ENCODE assay signal across 7 mouse cellular contexts in genomic region chr19:25237492-25238040, GRCm38 (mm10). TPM values are rescaled to one million over a fixed set of nuclear protein-coding genes. Genes with fewer than 3 reads are reported as not detected.
DNase-seq lines count a peak whose midpoint lies in the region; ATAC-seq and TF ChIP-seq lines count a peak whose summit lies in the region.

No protein-coding gene starts in this region.

- WGBS in limb, embryonic 12.5 days, result under 1% methylated on average over 35 of the region's 35 CpGs
- WGBS in midbrain, embryonic 16.5 days, result under 1% methylated on average over 35 of the region's 35 CpGs
- 2% methylated on average over 35 of the region's 35 CpGs for WGBS in stomach, postnatal 0 days

- H3K27ac ChIP-seq in limb, embryonic 12.5 days, result 0 out of 2 replicates have a peak overlapping the region, but pooled peaks have one; percentile 12
- no peak overlapping the region for H3K27ac ChIP-seq in midbrain, embryonic 16.5 days (ENCODE audit: low read length)
- H3K27ac ChIP-seq in stomach, postnatal 0 days (replicated peaks), result peak overlapping the region; percentile 53; the same call in 1 of the 2 replicates

- TF ChIP-seq EP300 in stomach, postnatal 0 days (optimal IDR thresholded peaks at IDR 0.05), result no peak

- peaks cover 14% of the 10 kb centered on the region for H3K4me1 ChIP-seq in limb, embryonic 12.5 days (replicated peaks)
- H3K4me1 ChIP-seq in midbrain, embryonic 16.5 days (ENCODE audit: control insufficient read depth, insufficient read depth, low read length), result peaks cover 15% of the 10 kb centered on the region
- no peaks in the 10 kb centered on the region for H3K4me1 ChIP-seq in stomach, postnatal 0 days (replicated peaks; ENCODE audit: control insufficient read depth, insufficient read depth)

- no peak for ATAC-seq in limb, embryonic 12.5 days (ENCODE audit: insufficient number of reproducible peaks, insufficient read depth, low FRiP score, low TSS enrichment, low read depth)
- no peak; the same call in 1 of the 2 replicates for ATAC-seq in midbrain, embryonic 16.5 days
- peak; percentile 49 for ATAC-seq in stomach, postnatal 0 days (ENCODE audit: low FRiP score, low TSS enrichment)

- H3K4me2 ChIP-seq in limb, embryonic 12.5 days, result peak overlapping the region; percentile 99
- H3K4me2 ChIP-seq in midbrain, embryonic 16.5 days (ENCODE audit: low read length), result peak overlapping the region; percentile 99
- H3K4me2 ChIP-seq in stomach, postnatal 0 days (replicated peaks; ENCODE audit: low read depth), result peak overlapping the region; percentile 98

- H3K36me3 ChIP-seq in limb, embryonic 12.5 days, result no peaks in the 10 kb centered on the region
- no peaks in the 10 kb centered on the region for H3K36me3 ChIP-seq in midbrain, embryonic 16.5 days (ENCODE audit: control insufficient read depth, insufficient read depth, low read length)
- H3K36me3 ChIP-seq in stomach, postnatal 0 days (ENCODE audit: control insufficient read depth, insufficient read depth, low read length), result no peaks in the 10 kb centered on the region

- TF ChIP-seq CTCF in stomach, postnatal 0 days (IDR thresholded peaks at IDR 0.05; ENCODE audit: low read depth), result peak; percentile 61

- peaks cover 26% of the 10 kb centered on the region for H3K27me3 ChIP-seq in limb, embryonic 12.5 days
- peaks cover 16% of the 10 kb centered on the region for H3K27me3 ChIP-seq in midbrain, embryonic 16.5 days (ENCODE audit: control insufficient read depth, insufficient read depth, low read depth, low read length)
- no peaks in the 10 kb centered on the region for H3K27me3 ChIP-seq in stomach, postnatal 0 days (ENCODE audit: control insufficient read depth, insufficient read depth, low read length)

- H3K9me3 ChIP-seq in limb, embryonic 12.5 days, result no peaks in the 10 kb centered on the region
- no peaks in the 10 kb centered on the region for H3K9me3 ChIP-seq in midbrain, embryonic 16.5 days (replicated peaks; ENCODE audit: control insufficient read depth, low read length, poor library complexity, severe bottlenecking)
- H3K9me3 ChIP-seq in stomach, postnatal 0 days (ENCODE audit: control insufficient read depth, low read length), result no peaks in the 10 kb centered on the region

- DNase-seq in adrenal gland, postnatal 14 days, result peak; percentile 72
- DNase-seq in embryo, embryonic 10 days (ENCODE audit: low spot score), result peak; percentile 79
- peak; percentile 47 to 66 for DNase-seq in gastrocnemius, postnatal 4 days (ENCODE audit: low spot score in 2 of 2)
- peak; percentile 77 for DNase-seq in kidney, adult 11 months
- peak; percentile 60 for DNase-seq in stomach, postnatal 0 days (ENCODE audit: low spot score)

- peak overlapping the region; percentile 53 for H3K9ac ChIP-seq in limb, embryonic 12.5 days (replicated peaks)
- H3K9ac ChIP-seq in midbrain, embryonic 16.5 days (ENCODE audit: low read depth, low read length), result peak overlapping the region; percentile 69
- H3K9ac ChIP-seq in stomach, postnatal 0 days (ENCODE audit: low read length), result peak overlapping the region; percentile 56

- peak overlapping the region; percentile 51 for H3K4me3 ChIP-seq in limb, embryonic 12.5 days (replicated peaks)
- peak overlapping the region; percentile 74 for H3K4me3 ChIP-seq in midbrain, embryonic 16.5 days (ENCODE audit: low read depth, low read length)
- peak overlapping the region; percentile 64 for H3K4me3 ChIP-seq in stomach, postnatal 0 days (ENCODE audit: low read depth, low read length)

RNA-seq across cellular contexts. Expression of gene Kank1, which starts 0.8 kb away (rescaled TPM):
- 22.3 and 26.1 TPM in 2 replicates for total RNA-seq in adrenal gland, postnatal 14 days (2021)
- 10 to 100 TPM; 34.4 to 35.9 TPM for total RNA-seq in gastrocnemius, postnatal 4 days (2021)
- 57.6 and 66.9 TPM in 2 replicates for polyA plus RNA-seq in limb, embryonic 12.5 days (2016; fragmentation: Nextera tagmentation; extraction: Ambion mirVana)
- polyA plus RNA-seq in midbrain, embryonic 16.5 days (2015; fragmentation: Nextera tagmentation; extraction: Ambion mirVana), result 6.0 and 8.4 TPM in 2 replicates
- polyA plus RNA-seq in stomach, postnatal 0 days (2015; fragmentation: Nextera tagmentation; extraction: Ambion mirVana), result 24.5 and 27.4 TPM in 2 replicates
